Mouse (Mus musculus) brain, embryonic 18.5 days (tissue): ENCODE results near the gene Atp8a2.

Experiments used
- DNase-seq: peaks from one replicate; pipeline ENCODE4 v3.0.0-alpha.2; 2012; ENCODE audit warnings: low read depth, low spot score

Gene Atp8a2

DNA sequence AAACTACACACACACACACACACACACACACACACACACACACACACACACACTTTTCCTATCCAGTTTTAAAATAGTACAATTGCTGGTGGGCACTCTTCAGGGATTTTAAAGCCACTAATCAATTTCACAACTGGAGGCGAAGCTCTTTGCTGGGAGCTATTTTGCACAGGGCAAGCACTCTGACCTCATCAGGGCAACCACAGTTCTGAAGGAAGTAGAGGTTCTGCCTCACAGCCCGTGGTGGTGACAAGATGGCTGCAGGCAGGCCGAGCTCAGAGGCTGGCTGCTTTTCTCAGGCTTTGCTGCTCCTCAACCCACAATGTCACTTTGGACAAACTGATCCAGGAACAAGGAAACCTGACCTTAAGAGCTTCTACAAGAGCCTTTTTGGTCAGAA is 590.0 kb downstream of the Atp8a2 start:
- DNase-seq: no peak

DNA sequence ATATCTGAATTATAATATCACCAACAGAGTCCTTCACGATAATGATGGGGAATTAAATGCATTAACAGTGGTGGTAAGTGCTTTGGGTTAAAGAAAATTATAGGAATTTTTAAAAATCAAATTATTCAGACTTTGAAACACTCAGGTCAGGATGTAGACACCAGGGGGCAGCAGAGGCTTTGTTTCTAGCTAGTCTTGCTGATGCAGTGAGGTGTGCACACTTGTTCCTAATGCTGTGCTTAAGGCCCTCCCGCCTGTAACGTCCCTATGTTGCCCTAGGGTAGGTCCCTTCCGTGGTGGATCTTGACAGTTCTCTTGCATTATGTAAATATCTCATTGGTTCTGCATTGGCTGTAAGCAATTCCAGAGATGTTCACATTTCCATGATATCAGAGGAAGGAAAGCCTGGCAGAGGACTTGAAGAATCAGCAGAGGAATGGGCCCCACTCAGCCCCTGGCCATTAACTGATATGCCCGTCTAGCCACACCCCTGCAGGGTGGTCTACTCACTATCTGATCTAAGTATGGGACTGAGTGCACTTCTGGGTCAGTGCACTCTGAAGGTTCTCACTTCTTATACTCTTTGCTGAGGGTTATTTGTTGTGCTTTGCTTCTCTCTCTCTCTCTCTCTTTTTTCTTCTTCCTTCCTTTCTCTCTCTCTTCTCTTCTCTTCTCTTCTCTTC is 591.2 kb downstream of the Atp8a2 start:
- no peak for DNase-seq

DNA sequence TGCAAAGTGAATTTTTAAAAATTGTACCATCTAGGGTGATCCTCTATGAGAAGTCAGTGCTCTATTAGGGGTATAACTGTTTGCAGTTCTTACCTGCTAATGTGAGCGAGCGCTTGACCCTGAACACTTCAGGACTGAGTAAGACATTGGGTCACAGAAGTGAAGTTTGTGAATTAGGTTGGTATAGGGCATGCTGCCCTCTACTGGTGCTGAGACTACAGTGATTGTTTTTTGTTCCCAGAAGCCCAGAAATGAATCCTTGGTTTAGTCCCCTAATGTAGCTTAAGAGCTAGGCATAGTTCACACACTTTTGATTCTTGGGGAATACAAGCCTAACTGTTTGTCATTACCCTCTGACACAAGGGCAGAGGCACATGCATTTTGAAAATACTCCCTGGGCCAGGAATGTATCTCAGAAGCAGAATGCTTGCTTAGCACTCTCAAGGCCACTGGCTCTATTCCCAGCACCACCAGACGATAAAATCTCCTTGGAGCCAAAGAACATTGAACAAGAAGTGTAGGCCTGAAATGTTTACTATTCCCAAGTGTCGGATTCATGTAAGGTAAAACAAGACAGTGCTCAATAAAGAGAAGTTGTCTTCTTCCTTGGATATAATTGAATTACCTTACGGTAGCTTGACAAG is 592.9 kb downstream of the Atp8a2 start:
- no peak for DNase-seq

DNA sequence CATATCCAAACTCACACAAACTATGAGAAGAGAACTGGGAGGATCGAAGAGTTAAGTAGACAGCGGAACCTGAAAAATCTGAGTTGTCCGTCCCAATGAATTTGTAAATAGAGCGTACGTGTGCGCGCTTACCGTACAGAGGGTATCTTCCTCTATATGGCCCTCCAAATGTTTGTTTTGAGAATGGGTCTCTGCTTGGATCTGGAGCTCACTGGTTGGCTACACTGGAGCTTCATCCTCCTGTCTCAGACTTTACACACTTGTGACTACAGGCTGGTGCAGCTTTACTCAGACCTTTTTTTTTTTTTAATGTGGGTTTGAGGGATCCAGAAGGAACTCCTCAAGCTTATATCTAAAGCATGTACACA is 598.7 kb downstream of the Atp8a2 start:
- no peak for DNase-seq

DNA sequence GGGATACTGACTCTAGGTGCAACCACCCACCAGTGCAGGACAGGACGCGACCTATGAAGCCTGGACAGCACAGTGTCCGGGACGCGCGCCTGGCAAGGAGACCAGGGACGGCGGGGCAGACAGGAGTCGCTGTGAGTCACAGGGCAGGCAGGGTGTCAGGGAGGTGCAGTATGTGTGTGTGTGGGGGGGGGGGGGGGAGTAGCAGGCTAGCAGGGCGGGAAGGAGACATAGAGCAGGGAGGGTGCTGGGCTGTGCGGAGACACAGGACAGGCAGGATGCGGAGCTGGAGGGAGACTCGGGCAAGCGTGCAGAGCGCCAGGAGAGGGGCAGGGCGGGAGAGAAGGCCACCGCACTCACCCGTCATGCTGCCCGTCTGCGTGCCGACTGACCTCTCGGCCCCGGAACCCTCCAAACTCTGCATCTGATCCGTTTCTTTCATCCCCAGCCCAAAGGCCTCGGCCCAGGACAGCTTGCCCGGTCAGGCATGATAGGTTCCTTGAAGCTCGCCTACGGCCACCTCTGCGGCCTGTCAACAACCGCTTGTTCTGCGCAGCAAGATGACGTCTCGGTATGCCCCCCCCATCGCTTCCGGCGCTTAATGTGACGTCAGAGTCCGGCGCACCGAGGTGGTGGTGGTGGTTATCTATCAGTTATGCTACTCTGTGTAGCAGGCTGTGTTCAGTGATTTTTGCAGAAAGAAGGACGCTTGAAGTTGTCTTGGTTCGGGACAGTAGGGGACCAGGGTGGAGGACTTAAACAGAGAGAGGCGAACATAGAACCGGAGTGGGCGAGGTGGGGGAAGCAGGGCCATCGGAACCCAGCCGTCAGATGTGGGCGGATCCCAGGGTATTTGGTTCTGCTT is 599.4 kb downstream of the Atp8a2 start, which contains the start of gene Cdadc1:
Cdadc1 (minus strand) TSS at position 562 of the 862 bp plus-strand sequence.
- DNase-seq: peak; percentile 84

DNA sequence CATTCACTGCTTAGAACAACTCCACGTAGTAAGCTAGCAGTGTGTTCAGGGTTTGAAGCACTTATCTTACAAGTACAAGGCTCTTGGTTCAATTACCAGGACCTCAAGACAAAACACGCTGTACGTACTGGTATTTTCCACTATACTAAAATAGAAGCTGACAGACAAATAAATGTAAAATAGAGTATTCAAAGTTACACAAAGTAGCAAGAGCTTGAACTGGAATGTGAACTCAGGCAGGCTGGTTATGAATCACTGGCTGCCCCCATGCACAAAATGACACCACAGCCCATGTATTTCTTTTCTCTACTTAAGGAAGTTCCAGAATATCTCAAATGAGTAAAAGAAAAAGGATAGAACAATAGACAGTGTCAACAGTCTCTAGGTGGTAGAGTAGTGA is 602.0 kb downstream of the Atp8a2 start:
- no peak for DNase-seq

DNA sequence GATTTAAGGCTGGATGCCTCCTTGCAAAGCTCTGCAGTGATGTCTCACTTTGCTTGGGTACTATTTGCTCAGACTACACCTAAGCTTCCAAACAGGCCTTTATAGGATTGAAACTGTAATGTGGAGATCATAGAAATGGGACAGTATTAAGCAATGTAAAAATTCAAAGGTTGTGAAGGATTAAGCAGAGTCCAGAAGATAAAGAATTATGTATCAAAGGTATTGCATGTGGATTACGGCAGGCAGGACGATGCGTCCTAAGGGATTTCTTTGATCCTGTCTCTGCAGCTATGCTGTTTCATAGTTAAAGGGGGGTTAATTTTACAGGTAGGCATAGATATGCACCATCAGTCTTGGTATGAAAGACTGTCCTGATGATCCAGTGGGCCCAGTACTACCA is 604.4 kb downstream of the Atp8a2 start:
- DNase-seq: no peak

DNA sequence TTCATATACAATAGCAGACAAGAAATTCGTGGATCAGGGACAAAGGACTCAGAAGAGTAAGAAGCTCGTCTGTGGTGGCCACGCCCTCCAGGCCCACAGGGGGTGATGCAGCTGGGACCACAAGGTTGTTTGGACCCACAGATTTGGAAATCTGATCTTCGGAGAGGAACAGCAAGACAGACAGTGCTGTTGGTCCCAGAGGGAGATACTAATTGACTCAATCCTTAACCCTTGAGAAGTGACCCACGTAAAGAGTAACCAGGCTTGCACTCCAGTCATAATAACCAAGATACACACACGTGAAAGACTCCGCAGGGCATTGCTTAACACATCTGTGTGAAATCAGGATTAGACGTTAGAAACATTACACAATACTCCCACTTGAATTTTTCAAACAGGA is 605.1 kb downstream of the Atp8a2 start:
- no peak for DNase-seq

DNA sequence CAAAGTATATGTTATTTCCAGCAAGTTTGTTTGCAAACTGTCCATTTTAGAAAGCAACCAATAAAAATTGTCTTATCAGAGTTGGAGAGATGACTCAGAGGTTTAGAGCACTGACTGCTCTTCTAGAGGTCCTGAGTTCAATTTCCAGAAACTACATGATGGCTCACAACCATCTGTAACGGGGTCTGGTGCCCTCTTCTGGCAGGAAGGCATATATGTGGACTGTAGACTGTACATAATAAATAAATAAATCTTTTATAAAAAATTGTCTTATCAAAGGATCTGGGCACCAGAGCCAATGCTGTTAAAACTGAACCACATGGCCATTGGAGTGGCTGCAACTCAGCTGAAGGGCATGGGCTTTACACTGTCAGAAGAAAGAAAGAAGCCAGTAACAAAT is 606.4 kb downstream of the Atp8a2 start:
- DNase-seq: no peak
